Mouse (Mus musculus) hindbrain, embryonic 10.5 days (tissue): ENCODE measurements at regions not wholly inside any gene's neighbourhood (a gene's known extent, or its start where the extent isn't known, plus 50 kb on each side); places are given as distances from the start of the nearest gene placed in this dataset.
A peak's percentile ranks its signal among the peaks of the same experiment; 100 is the strongest.

Experiments
- DNase-seq: peaks from one replicate; pipeline ENCODE4 v3.0.0-alpha.2; 2017; ENCODE audit warnings: low spot score
- H3K27ac ChIP-seq: fragments of 300-500 bp; sonication (generic); 2 replicates; pipeline ENCODE4 v1.5.1; 2016; ENCODE audit warnings: mild to moderate bottlenecking, moderate library complexity
- H3K27me3 ChIP-seq: fragments of 300-500 bp; sonication (generic); 2 replicates; pipeline ENCODE4 v1.6.1; 2016; ENCODE audit warnings: mild to moderate bottlenecking; ENCODE audit not compliant: poor library complexity, insufficient read depth, severe bottlenecking
- H3K36me3 ChIP-seq: fragments of 300-500 bp; sonication (generic); 2 replicates; pipeline ENCODE4 v1.6.1; 2016; ENCODE audit warnings: mild to moderate bottlenecking, moderate library complexity
- H3K4me1 ChIP-seq: fragments of 300-500 bp; sonication (generic); replicated peaks from 2 replicates; pipeline ENCODE4 v1.6.1; 2016; ENCODE audit warnings: mild to moderate bottlenecking
- H3K4me3 ChIP-seq: fragments of 300-500 bp; sonication (generic); 2 replicates; pipeline ENCODE4 v1.5.1; 2016; ENCODE audit warnings: mild to moderate bottlenecking, moderate library complexity
- H3K9me3 ChIP-seq: fragments of 300-500 bp; sonication (generic); 2 replicates; pipeline ENCODE4 v1.6.1; 2016; ENCODE audit warnings: mild to moderate bottlenecking, moderate library complexity
- WGBS: fragments of 180-500 bp; shearing (Covaris S2); methylation state at CpG from one replicate; pipeline ENCODE4 v1.1.7; 2016; 5-methylcytosine and 5-hydroxymethylcytosine counted together

DNA sequence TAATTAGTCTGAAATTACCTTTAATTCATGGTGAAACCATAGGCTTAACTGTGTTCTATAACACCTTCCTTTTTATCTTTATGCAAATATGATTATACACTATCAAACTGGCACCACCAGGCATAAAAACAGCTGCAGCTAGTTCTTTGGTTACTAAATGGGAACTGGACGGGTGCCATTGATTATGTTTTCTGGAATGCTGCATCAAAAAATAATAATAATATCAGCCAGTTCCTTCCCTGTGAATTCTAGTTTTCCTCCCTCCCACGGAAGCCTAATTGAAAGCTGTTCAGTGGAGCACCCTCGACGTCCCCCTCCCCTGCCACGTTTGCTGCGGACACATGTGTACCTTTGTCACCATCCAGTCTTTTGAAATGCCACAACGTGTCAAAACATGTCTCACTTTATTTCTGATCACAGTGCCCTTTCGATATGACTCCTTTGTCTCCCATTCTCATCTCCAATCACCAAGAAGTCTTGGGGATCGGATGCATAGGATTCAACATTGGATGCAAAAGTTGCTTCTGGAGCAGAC is 551.5 kb downstream of the Nfib start:
- WGBS, result 82% methylated on average over 9 of the region's 9 CpGs
- Histone ChIP-seq H3K4me1 (no peaks in the 10 kb centered on the region), H3K36me3 (no peaks in the 10 kb centered on the region), H3K27ac (no peak overlapping the region), H3K9me3 (no peaks in the 10 kb centered on the region), H3K27me3 (no peaks in the 10 kb centered on the region), H3K4me3 (no peak overlapping the region)
- DNase-seq, result no peak

DNA sequence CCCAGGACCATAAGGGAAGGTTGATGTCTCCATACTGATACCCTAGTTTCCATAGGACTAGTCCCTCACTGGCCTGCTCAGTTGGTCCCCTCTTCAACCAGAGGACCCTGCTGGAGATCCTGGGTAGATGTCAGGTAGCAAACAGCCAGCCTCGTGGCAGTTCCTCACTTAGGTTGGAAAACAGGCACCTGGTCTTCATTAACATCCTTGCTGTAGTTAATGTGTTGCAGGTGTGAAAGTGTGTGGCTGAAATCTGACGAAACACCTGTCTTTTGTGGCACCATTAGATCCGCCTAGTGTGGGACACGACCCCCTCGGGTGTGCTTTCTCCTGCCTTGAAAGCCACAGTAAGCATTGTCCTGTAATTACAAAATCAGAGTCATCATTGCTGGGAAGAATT is 551.9 kb downstream of the Nfib start:
- H3K4me3 ChIP-seq, result no peak overlapping the region
- no peak overlapping the region for H3K27ac ChIP-seq
- H3K9me3 ChIP-seq, result no peaks in the 10 kb centered on the region
- H3K36me3 ChIP-seq, result no peaks in the 10 kb centered on the region
- peaks cover under 1% of the 10 kb centered on the region; the same call in 1 of the 2 replicates for H3K4me1 ChIP-seq
- H3K27me3 ChIP-seq, result no peaks in the 10 kb centered on the region
- DNase-seq, result no peak
- 70% methylated on average over 5 of the region's 5 CpGs for WGBS

DNA sequence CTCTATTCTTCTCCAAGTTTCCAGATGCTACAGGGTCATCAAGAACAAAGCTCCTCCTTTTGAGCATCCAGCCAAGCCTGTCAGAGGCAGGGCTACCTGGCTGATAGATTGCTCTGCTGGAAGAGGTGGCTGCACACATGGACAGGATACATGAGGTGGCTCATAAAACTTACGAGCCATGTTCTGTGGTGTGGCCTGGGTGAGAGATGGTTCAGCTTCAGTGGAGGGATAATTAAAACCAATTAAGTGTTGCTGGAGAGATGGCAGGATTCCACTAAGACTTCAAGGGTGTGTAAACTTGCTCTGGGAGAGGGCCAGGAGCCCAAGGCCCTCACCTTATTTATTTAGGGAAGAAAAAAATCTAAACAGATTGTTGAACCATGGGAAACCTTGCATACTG is 555.6 kb downstream of the Nfib start:
- Histone ChIP-seq H3K27ac (no peak overlapping the region), H3K9me3 (no peaks in the 10 kb centered on the region), H3K4me3 (no peak overlapping the region), H3K4me1 (peaks cover 8% of the 10 kb centered on the region), H3K27me3 (no peaks in the 10 kb centered on the region), H3K36me3 (no peaks in the 10 kb centered on the region)
- 84% methylated on average over 1 of the region's 1 CpGs for WGBS
- DNase-seq, result no peak

DNA sequence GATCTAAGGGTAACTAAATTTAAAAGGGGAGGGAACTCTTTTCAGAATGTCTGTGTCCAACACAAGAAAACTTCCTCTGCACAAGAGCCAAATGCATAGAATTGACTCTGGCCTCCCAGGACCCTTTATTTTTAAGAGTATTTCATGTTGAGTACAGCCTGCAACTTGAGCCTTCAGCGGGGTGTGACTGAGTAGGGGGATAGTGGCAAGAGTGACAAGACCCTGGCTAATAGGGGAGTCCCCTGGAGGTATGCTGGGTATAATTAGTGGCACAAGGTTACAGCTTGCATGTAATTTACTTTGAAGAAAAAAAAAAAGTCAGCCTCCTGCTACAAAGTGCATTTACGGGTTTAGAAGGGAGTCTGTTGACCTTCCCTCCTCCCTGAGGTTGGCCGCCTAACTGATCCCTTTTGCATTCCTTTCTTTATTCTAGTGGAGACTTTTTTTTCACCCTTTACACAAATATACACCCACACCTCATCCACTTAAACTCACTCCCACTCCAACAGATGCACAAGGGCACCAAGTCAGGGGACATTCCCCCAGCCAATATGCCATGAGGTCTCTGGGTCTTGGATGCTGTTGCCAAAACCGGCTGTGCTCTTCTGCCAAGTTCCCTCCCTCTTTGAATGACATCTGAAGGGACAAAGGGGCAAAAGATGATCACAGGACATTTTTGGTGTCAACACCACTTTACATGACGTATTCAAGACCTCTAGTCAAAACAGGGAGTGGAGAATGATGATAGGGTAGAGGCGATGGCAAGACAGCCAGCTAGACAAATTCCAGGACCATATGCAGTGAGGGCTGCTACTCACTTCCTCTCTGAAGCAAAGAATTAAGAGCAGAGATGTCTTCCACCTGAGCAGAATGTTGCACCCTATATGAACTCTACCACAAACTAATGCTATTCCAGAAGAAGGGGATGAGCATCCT is 557.2 kb downstream of the Nfib start:
- no peaks in the 10 kb centered on the region for H3K27me3 ChIP-seq
- WGBS, result 41% methylated on average over 6 of the region's 6 CpGs
- no peaks in the 10 kb centered on the region for H3K36me3 ChIP-seq
- no peaks in the 10 kb centered on the region for H3K9me3 ChIP-seq
- DNase-seq, result peak; percentile 10
- no peak overlapping the region for H3K4me3 ChIP-seq
- H3K27ac ChIP-seq, result no peak overlapping the region
- H3K4me1 ChIP-seq, result peaks cover 8% of the 10 kb centered on the region

DNA sequence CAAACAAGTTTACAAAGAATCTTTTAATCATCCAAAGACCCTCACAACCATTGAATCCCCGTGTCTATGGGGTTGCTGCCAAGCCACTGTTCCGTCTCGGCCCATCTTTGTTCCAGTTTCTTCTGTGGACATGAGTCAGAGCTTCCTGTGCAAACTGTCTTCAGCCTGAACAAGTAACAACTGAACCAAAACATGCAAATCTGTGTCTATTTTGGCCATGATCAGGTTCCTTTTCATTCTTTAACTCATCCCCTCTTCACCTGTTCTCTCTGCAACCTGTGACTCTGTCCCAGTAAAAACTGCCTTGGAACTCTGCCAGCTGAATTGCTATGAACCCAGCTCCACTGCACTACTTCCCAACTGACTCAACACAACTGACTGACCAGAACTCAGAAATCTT is 563.2 kb downstream of the Nfib start:
- no peaks in the 10 kb centered on the region for H3K9me3 ChIP-seq
- no peak overlapping the region for H3K4me3 ChIP-seq
- no peaks in the 10 kb centered on the region for H3K4me1 ChIP-seq
- H3K36me3 ChIP-seq, result no peaks in the 10 kb centered on the region
- 84% methylated on average over 3 of the region's 3 CpGs for WGBS
- H3K27me3 ChIP-seq, result no peaks in the 10 kb centered on the region
- no peak for DNase-seq
- H3K27ac ChIP-seq, result no peak overlapping the region

DNA sequence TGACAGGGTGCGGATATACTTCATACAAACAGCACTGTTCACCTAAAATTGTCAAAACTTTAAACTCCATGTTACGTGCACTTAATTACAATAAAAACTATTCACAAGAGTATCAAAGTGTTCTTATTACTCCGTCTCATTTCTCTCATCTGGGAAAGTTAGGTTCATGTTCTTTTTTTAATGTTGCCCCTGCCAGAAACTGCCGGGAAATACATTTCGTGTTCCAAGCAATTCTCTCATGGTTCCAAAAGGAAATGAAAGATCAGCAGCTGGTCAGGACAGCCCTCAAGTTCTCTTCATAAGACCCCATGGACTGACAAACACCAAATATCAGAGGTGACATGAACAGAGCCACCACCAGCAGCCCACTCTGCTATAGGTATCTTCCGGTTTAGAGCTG is 565.7 kb downstream of the Nfib start:
- DNase-seq, result no peak

DNA sequence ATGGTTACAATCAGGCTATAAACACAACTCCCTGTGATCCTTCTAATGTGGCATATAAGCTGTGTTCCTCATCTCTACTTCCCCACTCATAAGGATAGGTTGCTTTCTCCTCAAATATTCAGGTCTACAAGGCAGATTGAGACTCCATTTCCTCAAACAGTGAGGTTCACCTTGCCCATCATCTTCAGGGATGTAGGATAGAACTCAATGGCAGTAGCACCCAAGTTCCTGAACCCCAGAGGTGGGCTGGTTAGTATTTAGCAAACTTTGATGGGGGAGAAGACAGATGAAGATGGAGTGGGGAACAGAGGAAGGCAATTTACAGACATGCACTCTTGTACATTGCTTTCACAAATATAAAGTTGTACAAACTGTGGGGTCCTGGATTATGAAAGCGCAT is 566.5 kb downstream of the Nfib start:
- no peaks in the 10 kb centered on the region for H3K36me3 ChIP-seq
- H3K27ac ChIP-seq, result no peak overlapping the region
- H3K27me3 ChIP-seq, result no peaks in the 10 kb centered on the region
- H3K9me3 ChIP-seq, result no peaks in the 10 kb centered on the region
- H3K4me3 ChIP-seq, result no peak overlapping the region
- H3K4me1 ChIP-seq, result no peaks in the 10 kb centered on the region
- WGBS, result 95% methylated on average over 1 of the region's 1 CpGs
- DNase-seq, result no peak

More for the DNA sequence above, 565.7 kb downstream of the Nfib start:
- Histone ChIP-seq H3K4me1 (no peaks in the 10 kb centered on the region), H3K27ac (no peak overlapping the region), H3K27me3 (no peaks in the 10 kb centered on the region), H3K9me3 (no peaks in the 10 kb centered on the region), H3K4me3 (no peak overlapping the region), H3K36me3 (no peaks in the 10 kb centered on the region)
- 94% methylated on average over 6 of the region's 6 CpGs for WGBS

DNA sequence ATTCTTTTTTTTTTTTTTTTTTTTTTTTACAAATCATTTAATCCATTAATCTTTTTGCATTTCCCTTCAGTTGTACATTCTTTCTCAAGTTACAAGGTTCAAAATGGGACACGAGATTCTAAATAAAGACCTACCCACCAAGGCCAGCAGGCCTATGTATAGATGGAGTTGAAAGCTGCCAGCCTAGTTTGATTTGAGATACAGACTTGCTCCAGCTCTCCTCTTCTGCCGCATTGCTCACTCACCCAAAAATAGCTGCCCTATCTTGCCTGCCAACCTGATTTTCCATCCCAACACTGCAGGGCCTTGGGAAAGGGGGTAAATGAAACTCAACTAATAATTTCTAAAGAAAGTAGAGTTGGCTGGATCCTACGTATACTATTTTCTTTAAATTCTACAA is 572.7 kb downstream of the Nfib start:
- 91% methylated on average over 3 of the region's 3 CpGs for WGBS
- no peak for DNase-seq
- H3K27me3 ChIP-seq, result no peaks in the 10 kb centered on the region
- no peak overlapping the region for H3K27ac ChIP-seq
- H3K4me1 ChIP-seq, result no peaks in the 10 kb centered on the region
- H3K36me3 ChIP-seq, result no peaks in the 10 kb centered on the region
- H3K4me3 ChIP-seq, result no peak overlapping the region
- H3K9me3 ChIP-seq, result no peaks in the 10 kb centered on the region

DNA sequence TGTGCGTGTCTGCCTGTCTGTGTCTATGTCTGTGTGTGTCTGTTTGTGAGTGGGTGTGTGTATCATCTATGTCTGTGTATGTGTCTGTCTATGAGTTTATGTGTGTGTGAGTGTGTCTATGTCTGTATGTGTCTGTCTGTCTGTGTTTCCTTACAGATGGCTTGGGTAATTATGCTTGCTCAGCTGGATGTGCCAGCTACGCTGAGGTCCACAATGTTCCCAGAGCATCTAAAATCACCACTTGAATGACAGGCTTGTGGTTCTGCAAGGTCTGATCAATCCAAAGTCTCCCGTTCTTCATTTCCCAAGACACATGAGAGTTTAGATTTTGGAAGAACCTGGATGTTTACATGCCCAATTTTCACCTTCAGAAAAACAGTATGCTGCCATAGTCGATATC is 573.2 kb downstream of the Nfib start:
- no peaks in the 10 kb centered on the region for H3K4me1 ChIP-seq
- no peaks in the 10 kb centered on the region for H3K27me3 ChIP-seq
- H3K27ac ChIP-seq, result no peak overlapping the region
- H3K4me3 ChIP-seq, result no peak overlapping the region
- no peak for DNase-seq
- no peaks in the 10 kb centered on the region for H3K9me3 ChIP-seq
- 89% methylated on average over 4 of the region's 4 CpGs for WGBS
- H3K36me3 ChIP-seq, result no peaks in the 10 kb centered on the region

DNA sequence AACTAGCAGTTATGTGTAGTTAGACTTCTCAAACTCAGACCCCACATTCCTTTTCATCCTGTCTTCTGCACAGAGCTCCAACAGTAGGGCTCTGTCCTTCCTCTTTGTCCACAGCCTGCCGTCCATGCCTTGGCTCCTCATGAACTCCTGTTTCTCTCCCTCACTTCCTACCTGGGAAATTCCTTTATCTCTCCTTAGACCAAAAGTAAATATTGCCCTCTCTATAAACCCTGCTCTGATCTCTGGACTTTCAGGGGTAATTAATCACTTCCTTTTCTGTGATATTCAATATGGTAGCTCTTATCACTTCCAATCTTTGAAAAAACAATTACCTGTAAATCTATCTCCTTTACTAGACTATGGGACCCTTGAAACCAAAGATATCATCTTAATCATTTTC is 576.1 kb downstream of the Nfib start:
- no peak for DNase-seq
- Histone ChIP-seq H3K27ac (no peak overlapping the region), H3K9me3 (no peaks in the 10 kb centered on the region), H3K36me3 (no peaks in the 10 kb centered on the region), H3K4me1 (no peaks in the 10 kb centered on the region), H3K27me3 (no peaks in the 10 kb centered on the region), H3K4me3 (no peak overlapping the region)
- whole genome bisulfite sequencing, result 66% methylated on average over 1 of the region's 1 CpGs

DNA sequence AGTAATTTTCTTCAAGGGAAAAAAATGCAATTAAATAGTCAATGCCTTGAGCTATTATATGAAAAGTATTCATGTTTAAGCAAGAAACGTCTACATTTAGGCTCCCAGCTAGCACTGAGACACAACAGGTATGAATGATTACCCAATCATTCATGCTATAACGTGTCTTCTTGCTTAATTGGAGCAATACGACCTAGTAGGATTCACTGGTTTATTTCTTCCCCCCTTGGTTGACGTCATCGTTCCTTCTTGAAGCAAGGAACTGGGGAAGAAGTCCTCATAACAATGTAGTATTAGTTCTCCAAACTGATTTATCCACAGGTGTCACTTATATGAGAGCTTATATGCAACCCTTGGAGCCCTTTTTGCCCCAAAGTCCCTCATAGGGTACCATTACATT is 581.8 kb downstream of the Nfib start:
- H3K4me3 ChIP-seq, result no peak overlapping the region
- no peaks in the 10 kb centered on the region for H3K9me3 ChIP-seq
- H3K4me1 ChIP-seq, result peaks cover 5% of the 10 kb centered on the region; the same call in 1 of the 2 replicates
- DNase-seq, result no peak
- no peak overlapping the region for H3K27ac ChIP-seq
- WGBS, result 84% methylated on average over 5 of the region's 5 CpGs
- H3K27me3 ChIP-seq, result no peaks in the 10 kb centered on the region
- H3K36me3 ChIP-seq, result no peaks in the 10 kb centered on the region

DNA sequence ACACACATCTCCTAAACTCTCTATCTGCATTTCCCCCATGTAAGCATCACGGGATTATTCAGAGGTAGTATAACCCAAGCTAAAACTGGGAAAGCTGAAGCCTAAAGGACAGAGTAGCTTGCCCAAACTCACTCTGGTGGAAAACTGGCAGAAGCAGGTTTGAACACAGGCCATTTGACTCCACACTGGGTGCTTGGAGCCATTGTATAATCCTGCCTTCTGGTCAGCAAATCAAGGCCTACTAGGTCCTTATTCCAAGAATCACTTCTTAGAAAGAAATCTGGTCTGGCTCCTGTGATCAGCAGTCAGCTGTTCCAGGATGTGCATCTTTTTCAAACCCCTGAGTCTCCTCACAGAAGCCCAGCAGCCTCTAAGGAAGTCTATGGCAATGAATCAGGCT is 582.4 kb downstream of the Nfib start:
- Histone ChIP-seq H3K4me3 (no peak overlapping the region), H3K9me3 (no peaks in the 10 kb centered on the region), H3K27me3 (no peaks in the 10 kb centered on the region), H3K27ac (no peak overlapping the region), H3K4me1 (peaks cover 5% of the 10 kb centered on the region; the same call in 1 of the 2 replicates), H3K36me3 (no peaks in the 10 kb centered on the region)
- no peak for DNase-seq
- WGBS, result 91% methylated on average over 1 of the region's 1 CpGs

DNA sequence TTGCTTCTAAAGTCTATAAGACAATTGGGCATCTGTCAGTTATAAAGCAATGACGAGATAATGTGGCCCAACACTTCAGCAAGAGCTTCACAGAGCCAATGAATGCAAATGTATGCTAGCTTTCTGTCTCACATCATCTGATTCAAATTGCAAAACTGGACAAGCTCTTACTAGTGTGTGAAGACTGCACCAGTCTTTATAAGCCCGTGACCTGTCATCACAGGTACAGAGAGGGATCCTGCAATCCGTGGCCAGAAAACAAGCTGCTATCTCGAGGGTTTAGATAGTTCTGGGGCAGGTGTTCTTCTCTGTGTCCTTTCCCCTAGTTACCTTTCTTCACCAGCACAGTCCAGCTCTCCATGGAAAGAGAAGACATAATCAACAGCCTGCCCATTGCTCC is 584.8 kb downstream of the Nfib start:
- H3K27me3 ChIP-seq, result no peaks in the 10 kb centered on the region
- peaks cover 5% of the 10 kb centered on the region; the same call in 1 of the 2 replicates for H3K4me1 ChIP-seq
- WGBS, result 79% methylated on average over 4 of the region's 4 CpGs
- no peak overlapping the region for H3K27ac ChIP-seq
- no peaks in the 10 kb centered on the region for H3K36me3 ChIP-seq
- H3K9me3 ChIP-seq, result no peaks in the 10 kb centered on the region
- no peak for DNase-seq
- no peak overlapping the region for H3K4me3 ChIP-seq
